Mouse (Mus musculus) limb, embryonic 13.5 days (tissue): ENCODE results near the gene Fthl17c. TPM values are rescaled to one million over a fixed set of nuclear protein-coding genes. Genes with fewer than 3 reads are reported as not detected.
"Not testable (repeated sequence)": the region's sequence is repeated elsewhere in the genome, so short reads cannot be mapped to it uniquely, and the experiment has no call there.

Experiments used
- ATAC-seq: fragments of 200-750 bp; cut with Nextera tagmentation; 2 replicates; pipeline ENCODE4 v1.8.0; 2017; ENCODE audit warnings: low read depth, moderate number of reproducible peaks, moderate TSS enrichment; ENCODE audit not compliant: low FRiP score
- H3K27ac ChIP-seq: fragments of 300-500 bp; sonication (generic); 2 replicates; pipeline ENCODE4 v1.5.1; 2015; ENCODE audit warnings: inconsistent platforms, mild to moderate bottlenecking, moderate library complexity
- H3K27me3 ChIP-seq: fragments of 300-500 bp; sonication (generic); 2 replicates; pipeline ENCODE4 v1.6.1; 2015; ENCODE audit warnings: mild to moderate bottlenecking, inconsistent platforms
- H3K36me3 ChIP-seq: fragments of 300-500 bp; sonication (generic); 2 replicates; pipeline ENCODE4 v1.6.1; 2015; ENCODE audit warnings: inconsistent platforms, mild to moderate bottlenecking, moderate library complexity
- H3K4me1 ChIP-seq: fragments of 300-500 bp; sonication (generic); 2 replicates; pipeline ENCODE4 v1.6.1; 2015; ENCODE audit warnings: inconsistent platforms
- H3K4me2 ChIP-seq: fragments of 300-500 bp; sonication (generic); replicated peaks from 2 replicates; pipeline ENCODE4 v1.6.1; 2015; ENCODE audit warnings: inconsistent platforms, mild to moderate bottlenecking, moderate library complexity
- H3K4me3 ChIP-seq: fragments of 300-500 bp; sonication (generic); 2 replicates; pipeline ENCODE4 v1.5.1; 2015; ENCODE audit warnings: moderate library complexity, mild to moderate bottlenecking, inconsistent platforms
- H3K9ac ChIP-seq: fragments of 300-500 bp; sonication (generic); 2 replicates; pipeline ENCODE4 v1.6.1; 2015; ENCODE audit warnings: mild to moderate bottlenecking, inconsistent platforms
- H3K9me3 ChIP-seq: fragments of 300-500 bp; sonication (generic); 2 replicates; pipeline ENCODE4 v1.6.1; 2016; ENCODE audit warnings: inconsistent platforms
- WGBS: fragments of 180-500 bp; shearing (Covaris S2); methylation state at CpG from one replicate; pipeline ENCODE4 v1.1.7; 2015; 5-methylcytosine and 5-hydroxymethylcytosine counted together
- polyA plus RNA-seq: library from polyadenylated mRNA; unstranded; fragments of >200 nt; fragmentation: Nextera tagmentation; extraction: Ambion mirVana; gene quantifications from 2 replicates; pipeline ENCODE4 v1.2.1, GENCODE M21; 2015

Fthl17c gene
- polyA plus RNA-seq: not detected in 2 replicates

GRCm38 (mm10) chrX:8976459-8976858 is at the start of gene Fthl17c:
Gene Fthl17c (minus strand): TSS chrX:8976559.
- not testable (repeated sequence) for H3K27me3 ChIP-seq, H3K4me1 ChIP-seq, H3K27ac ChIP-seq, H3K4me2 ChIP-seq, H3K36me3 ChIP-seq, H3K4me3 ChIP-seq, H3K9me3 ChIP-seq, ATAC-seq, H3K9ac ChIP-seq
- no CpG with 5 or more reads among the region's 11 CpGs for WGBS

- H3K27ac ChIP-seq: no peak overlapping the region
- no peak for ATAC-seq
- no peaks in the 10 kb centered on the region for H3K9me3 ChIP-seq
- 53% methylated on average over 10 of the region's 10 CpGs for WGBS
- H3K36me3 ChIP-seq: no peaks in the 10 kb centered on the region
- H3K4me3 ChIP-seq: no peak overlapping the region
- no peaks in the 10 kb centered on the region for H3K27me3 ChIP-seq
- H3K4me1 ChIP-seq: no peaks in the 10 kb centered on the region
- H3K4me2 ChIP-seq: no peak overlapping the region
- H3K9ac ChIP-seq: no peak overlapping the region
Measured at GRCm38 (mm10) chrX:9019481-9019880, 43.1 kb upstream of the Fthl17c start.

GRCm38 (mm10) chrX:9016079-9016478 is 39.7 kb upstream of the Fthl17c start:
- no peak overlapping the region for H3K4me2 ChIP-seq
- no peak for ATAC-seq
- H3K27me3 ChIP-seq: no peaks in the 10 kb centered on the region

GRCm38 (mm10) chrX:8986655-8987054 is 10.3 kb upstream of the Fthl17c start, which contains the start of gene Fthl17d:
Gene Fthl17d (minus strand): TSS chrX:8986755.
- not testable (repeated sequence) for H3K36me3 ChIP-seq, H3K27me3 ChIP-seq, H3K4me1 ChIP-seq, H3K4me3 ChIP-seq, H3K9ac ChIP-seq, H3K27ac ChIP-seq, H3K4me2 ChIP-seq, ATAC-seq, H3K9me3 ChIP-seq
- WGBS: no CpG with 5 or more reads among the region's 9 CpGs

More at GRCm38 (mm10) chrX:9016079-9016478, 39.7 kb upstream of the Fthl17c start:
- Histone ChIP-seq H3K9me3 (no peaks in the 10 kb centered on the region), H3K36me3 (no peaks in the 10 kb centered on the region), H3K4me3 (no peak overlapping the region), H3K9ac (no peak overlapping the region), H3K27ac (no peak overlapping the region), H3K4me1 (no peaks in the 10 kb centered on the region)
- 68% methylated on average over 1 of the region's 1 CpGs for WGBS

- 36% methylated on average over 4 of the region's 4 CpGs for WGBS
- H3K27ac ChIP-seq, ATAC-seq: not testable (repeated sequence)
Measured at GRCm38 (mm10) chrX:8964618-8965017, 11.7 kb downstream of the Fthl17c start.

GRCm38 (mm10) chrX:8962875-8963274 is 13.5 kb downstream of the Fthl17c start, which contains the start of gene Fthl17b:
Gene Fthl17b (minus strand): TSS chrX:8962975.
- H3K4me3 ChIP-seq, H3K4me2 ChIP-seq, H3K27me3 ChIP-seq, H3K27ac ChIP-seq, H3K9ac ChIP-seq, ATAC-seq, H3K4me1 ChIP-seq, H3K36me3 ChIP-seq, H3K9me3 ChIP-seq: not testable (repeated sequence)
- 91% methylated on average over 4 of the region's 11 CpGs for WGBS

More at GRCm38 (mm10) chrX:8964618-8965017, 11.7 kb downstream of the Fthl17c start:
- not testable (repeated sequence) for H3K4me2 ChIP-seq, H3K9me3 ChIP-seq, H3K4me3 ChIP-seq, H3K4me1 ChIP-seq, H3K27me3 ChIP-seq, H3K36me3 ChIP-seq, H3K9ac ChIP-seq

- not testable (repeated sequence) for H3K4me2 ChIP-seq, H3K4me1 ChIP-seq, H3K36me3 ChIP-seq, H3K27ac ChIP-seq, H3K4me3 ChIP-seq, H3K27me3 ChIP-seq, ATAC-seq, H3K9me3 ChIP-seq, H3K9ac ChIP-seq
- 20% methylated on average over 7 of the region's 7 CpGs for WGBS
Measured at GRCm38 (mm10) chrX:8948130-8948805, 28.1 kb downstream of the Fthl17c start.

- H3K4me1 ChIP-seq: no peaks in the 10 kb centered on the region
- ATAC-seq: no peak
- H3K27ac ChIP-seq: no peak overlapping the region
- H3K4me3 ChIP-seq: no peak overlapping the region
- no peak overlapping the region for H3K4me2 ChIP-seq
- no peaks in the 10 kb centered on the region for H3K36me3 ChIP-seq
- no peaks in the 10 kb centered on the region for H3K27me3 ChIP-seq
- H3K9me3 ChIP-seq: no peaks in the 10 kb centered on the region
- H3K9ac ChIP-seq: no peak overlapping the region
- WGBS: 88% methylated on average over 8 of the region's 8 CpGs
Measured at GRCm38 (mm10) chrX:8944041-8944440, 32.3 kb downstream of the Fthl17c start.

- no peak for ATAC-seq
- H3K9me3 ChIP-seq: no peaks in the 10 kb centered on the region
- no peaks in the 10 kb centered on the region for H3K36me3 ChIP-seq
- no peaks in the 10 kb centered on the region for H3K27me3 ChIP-seq
- H3K9ac ChIP-seq: no peak overlapping the region
- no peak overlapping the region for H3K4me2 ChIP-seq
- 35% methylated on average over 4 of the region's 4 CpGs for WGBS
- H3K4me3 ChIP-seq: no peak overlapping the region
- no peaks in the 10 kb centered on the region for H3K4me1 ChIP-seq
- H3K27ac ChIP-seq: no peak overlapping the region
Measured at GRCm38 (mm10) chrX:8927308-8927707, 49.1 kb downstream of the Fthl17c start.

Other genes with a start within 250 kb of the Fthl17c start
- gene Ssx9, start 228.1 kb downstream of the Fthl17c start, polyA plus RNA-seq: not detected in 2 replicates
- not detected in 2 replicates for gene Ssxb5, start 172.9 kb downstream of the Fthl17c start, polyA plus RNA-seq
- not detected in 2 replicates for gene Gm6592, start 132.6 kb downstream of the Fthl17c start, polyA plus RNA-seq
- gene Gm5751, start 102.3 kb downstream of the Fthl17c start, polyA plus RNA-seq: not detected in 2 replicates
- 5.2 and 5.6 TPM in 2 replicates for gene B630019K06Rik, start 84.2 kb downstream of the Fthl17c start, polyA plus RNA-seq
- gene Fthl17b, start 13.6 kb downstream of the Fthl17c start, polyA plus RNA-seq: not detected in 2 replicates
- gene Fthl17d, start 10.2 kb upstream of the Fthl17c start, polyA plus RNA-seq: not detected in 2 replicates
- gene Fthl17e, start 56.9 kb upstream of the Fthl17c start, polyA plus RNA-seq: not detected in 2 replicates
- gene Fthl17f, start 86.5 kb upstream of the Fthl17c start, polyA plus RNA-seq: not detected in 2 replicates
- not detected in 2 replicates for gene 4930402K13Rik, start 128.0 kb upstream of the Fthl17c start, polyA plus RNA-seq
- 0.87 and 1.1 TPM in 2 replicates for gene Lancl3, start 223.3 kb upstream of the Fthl17c start, polyA plus RNA-seq